Mouse (Mus musculus): ENCODE results near the gene Gngt1. TPM values are rescaled to one million over a fixed set of nuclear protein-coding genes. Genes with fewer than 3 reads are reported as not detected.

Gene Gngt1
- total and polyA plus RNA-seq, 3 experiments = not detected

GRCm38 (mm10) chr6:3998089-3998488 is 4.5 kb downstream of the Gngt1 start:
- Histone ChIP-seq H3K27me3 (replicated peaks) (no peaks in the 10 kb centered on the region), H3K9ac (ENCODE audit: insufficient read depth, low read depth) (no peak overlapping the region), H3K79me2 (replicated peaks; ENCODE audit: control insufficient read depth, extremely low read depth, insufficient read depth, poor library complexity, severe bottlenecking) (no peaks in the 10 kb centered on the region), H3K36me3 (replicated peaks in 1 of 2; ENCODE audit: control insufficient read depth in 1 of 2, insufficient read depth in 1 of 2, low read length in 1 of 2) (no peaks in the 10 kb centered on the region), H3K9me3 (replicated peaks; ENCODE audit: low read length) (no peaks in the 10 kb centered on the region), H3K4me2 (ENCODE audit: insufficient read depth, low read depth, poor library complexity, severe bottlenecking) (no peak overlapping the region), H3K4me3 (replicated peaks in 1 of 3; ENCODE audit: low read depth in 2 of 3, low read length in 2 of 3, poor library complexity in 1 of 3) (no peak overlapping the region), H3K27ac (ENCODE audit: insufficient read depth, low read depth) (no peak overlapping the region), H3K4me1 (ENCODE audit: control insufficient read depth in 1 of 2, insufficient read depth in 2 of 2) (peaks cover 4 to 14% of the 10 kb centered on the region in 2 experiments; a peak in 3 of 4 replicates)
- DNase-seq (ENCODE audit: extremely low read depth) = no peak
- dilution Hi-C loops (cut with MboI; ENCODE audit: extremely low pct_ligation_motif_present, extremely low pct_unique_long_range_greater_than_20kb, low sequenced_read_pairs) = no loop called here
- in situ Hi-C loops (cut with MboI; ENCODE audit: low pct_ligation_motif_present, low pct_unique_long_range_greater_than_20kb, low sequenced_read_pairs) = no loop called here
- TF ChIP-seq MEF2A (IDR thresholded peaks at IDR 0.05; ENCODE audit: borderline replicate concordance, low read depth, low read length) = no peak
- TF ChIP-seq SIN3A (IDR thresholded peaks at IDR 0.05; ENCODE audit: low read length) = no peak
- no peak for TF ChIP-seq CTCF (conservative IDR thresholded peaks at IDR 0.05 in 1 of 2, IDR thresholded peaks at IDR 0.05 in 1 of 2; ENCODE audit: low read depth in 2 of 2, low read length in 2 of 2)
- no peak for TF ChIP-seq UBTF (IDR thresholded peaks at IDR 0.05; ENCODE audit: low read depth, low read length)
- no peak for TF ChIP-seq ZMIZ1 (IDR thresholded peaks at IDR 0.05; ENCODE audit: low read depth, low read length)
- no peak for TF ChIP-seq IRF4 (IDR thresholded peaks at IDR 0.05; ENCODE audit: low read depth, low read length)
- no peak for TF ChIP-seq KAT2A (IDR thresholded peaks at IDR 0.05; ENCODE audit: insufficient replicate concordance, low read length)
- TF ChIP-seq E2F4 (IDR thresholded peaks at IDR 0.05; ENCODE audit: insufficient replicate concordance, low read depth, low read length) = no peak
- TF ChIP-seq ETS1 (conservative IDR thresholded peaks at IDR 0.05; ENCODE audit: low read depth, low read length) = no peak
- TF ChIP-seq USF1 (IDR thresholded peaks at IDR 0.05; ENCODE audit: low read depth, low read length) = no peak
- no peak for TF ChIP-seq EP300 (IDR thresholded peaks at IDR 0.05; ENCODE audit: low read length)
- no peak for TF ChIP-seq POLR2A (IDR thresholded peaks at IDR 0.05; ENCODE audit: low read depth, low read length)
- TF ChIP-seq CHD2 (IDR thresholded peaks at IDR 0.05; ENCODE audit: low read length) = no peak
- no peak for TF ChIP-seq SMC3 (IDR thresholded peaks at IDR 0.05; ENCODE audit: low read depth, low read length)
- TF ChIP-seq TBP (conservative IDR thresholded peaks at IDR 0.05; ENCODE audit: low read depth, low read length) = no peak
- TF ChIP-seq GABPA (IDR thresholded peaks at IDR 0.05; ENCODE audit: insufficient replicate concordance, low read depth, low read length) = no peak
- TF ChIP-seq PAX5 (IDR thresholded peaks at IDR 0.05; ENCODE audit: low read length) = no peak
- no peak for TF ChIP-seq POLR2AphosphoS2 (IDR thresholded peaks at IDR 0.05; ENCODE audit: low read depth, low read length)
- no peak for TF ChIP-seq ZKSCAN1 (IDR thresholded peaks at IDR 0.05; ENCODE audit: borderline replicate concordance, low read depth, low read length)
- no peak for TF ChIP-seq MAX (IDR thresholded peaks at IDR 0.05; ENCODE audit: low read length)

- in situ Hi-C loops (cut with MboI; ENCODE audit: low pct_ligation_motif_present, low pct_unique_long_range_greater_than_20kb, low sequenced_read_pairs) = no loop called here
- Histone ChIP-seq H3K4me1 (ENCODE audit: control insufficient read depth in 1 of 2, insufficient read depth in 2 of 2) (peaks cover 4 to 14% of the 10 kb centered on the region in 2 experiments; a peak in 3 of 4 replicates), H3K27ac (ENCODE audit: insufficient read depth, low read depth) (no peak overlapping the region), H3K27me3 (replicated peaks) (no peaks in the 10 kb centered on the region), H3K4me3 (replicated peaks in 1 of 3; ENCODE audit: low read depth in 2 of 3, low read length in 2 of 3, poor library complexity in 1 of 3) (no peak overlapping the region), H3K4me2 (ENCODE audit: insufficient read depth, low read depth, poor library complexity, severe bottlenecking) (no peak overlapping the region), H3K9me3 (replicated peaks; ENCODE audit: low read length) (no peaks in the 10 kb centered on the region), H3K9ac (ENCODE audit: insufficient read depth, low read depth) (no peak overlapping the region), H3K36me3 (replicated peaks in 1 of 2; ENCODE audit: control insufficient read depth in 1 of 2, insufficient read depth in 1 of 2, low read length in 1 of 2) (no peaks in the 10 kb centered on the region), H3K79me2 (replicated peaks; ENCODE audit: control insufficient read depth, extremely low read depth, insufficient read depth, poor library complexity, severe bottlenecking) (no peaks in the 10 kb centered on the region)
- DNase-seq (ENCODE audit: extremely low read depth) = no peak
- TF ChIP-seq MAX (IDR thresholded peaks at IDR 0.05; ENCODE audit: low read length) (no peak), ZC3H11A (IDR thresholded peaks at IDR 0.05; ENCODE audit: low read depth, low read length) (no peak), MAZ (IDR thresholded peaks at IDR 0.05; ENCODE audit: low read depth, low read length) (no peak), ZMIZ1 (IDR thresholded peaks at IDR 0.05; ENCODE audit: low read depth, low read length) (no peak), JUN (IDR thresholded peaks at IDR 0.05; ENCODE audit: insufficient read depth, low read depth, low read length) (no peak), JUND (conservative IDR thresholded peaks at IDR 0.05; ENCODE audit: low read depth, low read length) (no peak)
- dilution Hi-C loops (cut with MboI; ENCODE audit: extremely low pct_ligation_motif_present, extremely low pct_unique_long_range_greater_than_20kb, low sequenced_read_pairs) = no loop called here
Measured at GRCm38 (mm10) chr6:3999296-3999695, 5.7 kb downstream of the Gngt1 start.

Measured in CH12.LX (cell line).